Mouse (Mus musculus) frontal cortex, adult 2 months (tissue): ENCODE measurements around the gene Ndrg4. TPM values are rescaled to one million over a fixed set of nuclear protein-coding genes. Genes with fewer than 3 reads are reported as not detected.

ENCODE experiments used
- DNase-seq, 2 experiments: peaks; one replicate each; pipeline ENCODE4 v3.0.0; 2022; ENCODE audit warnings: low spot score in 1 of 2; ENCODE audit errors: extremely low spot score in 1 of 2
- polyA plus RNA-seq: library from polyadenylated mRNA; depleted of rRNA; stranded (reverse); fragments of >200 nt; gene quantifications from 2 replicates; pipeline ENCODE4 v1.2.3, GENCODE M21; 2012; rRNA removed

The Ndrg4 gene
- polyA plus RNA-seq, 1 experiment = 2,489 TPM

DNA sequence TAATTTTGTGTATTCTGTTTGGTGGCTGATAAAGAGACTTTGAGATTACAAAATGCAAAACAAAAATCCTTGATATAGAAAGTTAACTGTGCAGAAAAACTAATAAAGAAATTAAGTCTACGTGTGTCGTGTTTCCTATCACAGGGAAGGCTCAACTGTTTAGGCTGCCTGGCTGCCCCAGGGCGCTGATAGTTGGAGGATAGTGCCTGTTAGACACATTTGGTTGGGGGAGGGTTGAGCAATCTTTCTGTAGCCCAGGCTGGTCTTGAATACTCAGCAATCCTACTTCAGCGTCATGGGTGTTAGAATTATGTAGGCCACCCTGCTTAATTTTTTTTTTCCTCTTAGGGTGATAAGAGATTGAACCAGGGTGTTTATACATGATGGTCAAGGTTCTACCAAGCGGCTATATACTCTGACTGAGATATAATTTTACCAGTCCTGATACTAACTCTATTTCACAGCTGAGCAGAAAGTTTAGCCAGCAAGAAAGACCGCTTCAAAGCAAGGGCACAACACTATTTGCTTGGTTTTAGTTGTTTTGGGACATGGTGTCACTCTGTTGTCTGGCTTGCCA, 38.1 kb downstream of the Ndrg4 start:
- no peak for DNase-seq

DNA sequence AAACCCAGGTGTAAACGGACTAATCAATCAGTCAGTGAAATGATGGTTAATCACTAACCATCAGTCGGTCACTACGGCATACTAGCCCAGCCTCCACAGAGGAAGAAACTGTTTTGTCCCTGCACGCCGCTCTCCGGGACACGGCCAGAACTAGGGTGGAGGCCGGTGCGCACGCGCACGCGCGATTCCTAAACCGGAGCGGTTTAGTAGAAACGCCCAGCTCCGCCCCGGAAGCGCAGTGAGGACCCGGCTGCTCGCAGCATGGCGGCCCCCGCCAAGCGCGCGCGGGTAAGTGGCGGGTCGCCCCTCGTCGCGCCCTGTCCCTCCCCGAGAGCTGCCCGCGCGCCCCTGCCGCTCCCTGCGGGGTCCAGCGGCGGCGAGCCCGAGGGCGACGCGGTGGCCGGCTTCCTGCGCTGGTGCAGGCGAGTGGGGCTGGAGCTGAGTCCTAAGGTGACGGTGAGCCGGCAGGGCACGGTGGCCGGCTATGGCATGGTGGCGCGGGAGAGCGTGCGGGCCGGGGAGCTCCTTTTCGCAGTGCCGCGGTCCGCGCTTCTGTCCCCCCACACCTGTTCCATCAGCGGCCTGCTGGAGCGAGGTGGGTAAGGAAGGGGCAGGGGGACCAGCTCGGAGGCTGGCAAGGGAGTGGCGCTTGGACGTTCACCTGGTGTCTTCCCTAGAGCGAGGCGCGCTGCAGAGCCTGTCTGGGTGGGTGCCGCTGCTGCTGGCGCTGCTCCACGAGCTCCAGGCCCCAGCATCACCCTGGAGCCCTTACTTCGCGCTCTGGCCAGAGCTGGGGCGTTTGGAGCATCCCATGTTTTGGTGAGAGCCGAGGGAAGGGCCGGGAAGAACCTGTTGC, 39.1 kb downstream of the Ndrg4 start, which contains the start of gene Setd6:
Setd6 (plus strand) TSS at position 206 of the 856 bp plus-strand sequence.
- peak in 1 of 2 experiments; percentile 89 for DNase-seq

DNA sequence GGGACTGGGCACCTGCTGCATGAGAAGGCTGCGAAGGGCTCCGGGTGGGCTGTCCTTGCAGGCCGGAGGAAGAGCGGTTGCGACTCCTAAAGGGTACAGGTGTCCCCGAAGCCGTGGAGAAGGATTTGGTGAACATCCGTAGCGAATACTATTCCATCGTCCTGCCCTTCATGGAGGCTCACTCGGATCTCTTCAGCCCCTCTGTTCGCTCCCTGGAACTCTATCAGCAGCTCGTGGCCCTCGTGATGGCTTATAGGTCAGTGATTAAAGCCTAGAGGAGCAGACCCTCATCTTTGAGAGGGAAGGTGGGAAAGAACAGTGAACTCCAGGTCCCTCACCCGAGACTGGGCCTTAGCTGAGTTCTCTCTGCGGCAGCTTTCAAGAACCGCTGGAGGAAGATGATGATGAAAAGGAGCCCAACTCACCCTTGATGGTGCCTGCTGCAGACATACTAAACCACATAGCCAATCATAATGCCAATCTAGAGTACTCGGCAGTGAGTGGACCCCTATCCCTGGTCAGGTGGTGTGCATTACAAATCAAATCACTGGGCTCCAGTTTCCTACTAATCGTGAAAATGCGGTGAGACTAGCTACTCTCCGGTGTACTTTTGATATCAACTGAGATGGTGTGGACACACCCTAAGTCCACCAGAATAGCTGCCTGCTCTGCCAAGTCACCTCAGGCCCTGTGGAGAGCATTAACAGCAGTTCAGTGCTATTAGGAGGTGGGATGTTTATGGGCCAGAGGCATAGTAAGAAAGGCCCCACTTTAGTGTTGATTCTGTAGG, 40.0 kb downstream of the Ndrg4 start:
- DNase-seq = no peak

GRCm38 (mm10) chr8:95727625-95728024, 50.8 kb downstream of the Ndrg4 start:
- DNase-seq = no peak

DNA sequence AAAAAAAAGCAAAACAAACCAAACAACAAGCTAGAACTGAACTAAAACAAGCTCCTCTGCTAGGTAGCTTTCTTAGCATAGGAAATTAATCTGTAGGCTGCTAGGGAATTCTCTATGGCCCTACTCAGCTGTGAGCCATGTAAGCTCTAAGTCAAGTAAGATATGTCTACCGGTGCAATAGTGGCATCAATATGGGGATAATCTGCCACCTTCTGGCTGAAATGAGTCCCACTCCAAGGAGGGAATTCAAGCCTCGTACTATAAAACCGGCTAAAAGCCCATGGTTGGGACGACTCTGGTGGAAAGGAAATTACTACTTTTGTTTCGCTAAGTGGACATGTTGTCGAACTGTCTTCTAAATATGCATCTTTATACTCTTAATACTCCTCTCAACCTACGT, 61.8 kb downstream of the Ndrg4 start:
- peak in 1 of 2 experiments; percentile 68 for DNase-seq

GRCm38 (mm10) chr8:95741732-95742131, 65.0 kb downstream of the Ndrg4 start:
- no peak for DNase-seq

DNA sequence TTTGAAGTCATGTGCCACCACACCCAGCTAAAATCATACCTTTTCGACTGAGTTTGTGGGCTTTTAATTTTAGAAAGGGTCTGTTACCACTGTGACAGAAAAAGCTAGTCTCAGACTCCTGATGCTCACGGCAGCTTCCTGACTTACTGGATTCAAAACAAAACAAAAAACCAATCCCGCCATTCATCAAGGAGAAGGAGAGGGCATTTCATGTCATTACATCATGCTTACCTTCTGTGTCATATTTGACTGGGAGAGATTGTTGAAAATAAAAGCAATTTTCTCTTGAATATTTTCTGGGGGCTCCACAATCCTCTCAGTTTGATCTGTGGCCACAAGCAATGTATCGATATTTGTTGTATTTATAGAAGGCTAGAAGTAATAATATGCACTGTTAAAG, 71.2 kb downstream of the Ndrg4 start:
- DNase-seq = no peak

GRCm38 (mm10) chr8:95751924-95752323, 75.1 kb downstream of the Ndrg4 start:
- no peak for DNase-seq

GRCm38 (mm10) chr8:95760323-95760722, 83.5 kb downstream of the Ndrg4 start:
- no peak for DNase-seq

GRCm38 (mm10) chr8:95764133-95764532, 87.4 kb downstream of the Ndrg4 start:
- DNase-seq = no peak

Other genes starting within 250 kb of the Ndrg4 start
- 106 and 108 TPM in 2 replicates for gene Cfap20, start 242.1 kb upstream of the Ndrg4 start, polyA plus RNA-seq
- gene Csnk2a2, start 186.9 kb upstream of the Ndrg4 start, polyA plus RNA-seq = 45.8 and 48.5 TPM in 2 replicates
- 2.0 and 2.2 TPM in 2 replicates for gene Ccdc113, start 142.9 kb upstream of the Ndrg4 start, polyA plus RNA-seq
- gene Prss54, start 100.6 kb upstream of the Ndrg4 start, polyA plus RNA-seq = 0.10 and 0.15 TPM in 2 replicates
- 2.6 and 2.7 TPM in 2 replicates for gene Gins3, start 43.5 kb upstream of the Ndrg4 start, polyA plus RNA-seq
- 27.7 and 35.3 TPM in 2 replicates for gene Setd6, start 38.9 kb downstream of the Ndrg4 start, polyA plus RNA-seq
- gene Cnot1, start 130.5 kb downstream of the Ndrg4 start, polyA plus RNA-seq = 62.9 and 64.7 TPM in 2 replicates
- 75.9 and 88.6 TPM in 2 replicates for gene Sap18b, start 148.4 kb downstream of the Ndrg4 start, polyA plus RNA-seq
- gene Slc38a7, start 176.6 kb downstream of the Ndrg4 start, polyA plus RNA-seq = 27.6 and 28.9 TPM in 2 replicates
- gene Got2, start 211.6 kb downstream of the Ndrg4 start, polyA plus RNA-seq = 202 and 213 TPM in 2 replicates